Mouse (Mus musculus) stomach, postnatal 0 days (tissue): ENCODE data around the gene Larp1.

Experiments
- CTCF ChIP-seq: IDR thresholded peaks from 2 replicates; pipeline ENCODE4 v1.5.1; 2016; ENCODE audit warnings: antibody characterized with exemption, low read depth, mild to moderate bottlenecking, moderate library complexity
- EP300 ChIP-seq: optimal IDR thresholded peaks from 2 replicates; pipeline ENCODE3; 2016; ENCODE audit warnings: antibody characterized with exemption

GRCm38 (mm10) chr11:58024671-58025070, 15.8 kb downstream of the Larp1 start:
- TF ChIP-seq CTCF: no peak
- no peak for TF ChIP-seq EP300
